Mouse (Mus musculus) limb, embryonic 11.5 days (tissue): ENCODE data around the gene Arhgap21. TPM values are rescaled to one million over a fixed set of nuclear protein-coding genes. Genes with fewer than 3 reads are reported as not detected.

Experiments
- ATAC-seq: fragments of 200-750 bp; cut with Nextera tagmentation; 2 replicates; pipeline ENCODE4 v1.8.0; 2017; ENCODE audit warnings: low read depth; ENCODE audit not compliant: insufficient number of reproducible peaks, low FRiP score, low TSS enrichment
- DNase-seq: peaks from one replicate; pipeline ENCODE4 v3.0.0-alpha.2; 2015; ENCODE audit warnings: low spot score
- H3K27ac ChIP-seq: fragments of 300-500 bp; sonication (generic); replicated peaks from 2 replicates; pipeline ENCODE4 v1.5.1; 2014; ENCODE audit warnings: low read depth, mild to moderate bottlenecking, low read length
- H3K27me3 ChIP-seq: fragments of 300-500 bp; sonication (generic); 2 replicates; pipeline ENCODE4 v1.6.1; 2014; ENCODE audit warnings: mild to moderate bottlenecking, low read length, mixed read lengths; ENCODE audit not compliant: control insufficient read depth, insufficient read depth
- H3K36me3 ChIP-seq: fragments of 300-500 bp; sonication (generic); 2 replicates; pipeline ENCODE4 v1.6.1; 2014; ENCODE audit warnings: mild to moderate bottlenecking, low read length, moderate library complexity, mixed read lengths; ENCODE audit not compliant: control insufficient read depth, insufficient read depth
- H3K4me1 ChIP-seq: fragments of 300-500 bp; sonication (generic); 2 replicates; pipeline ENCODE4 v1.6.1; 2014; ENCODE audit warnings: low read length, mixed read lengths; ENCODE audit not compliant: control insufficient read depth, insufficient read depth
- H3K4me2 ChIP-seq: fragments of 300-500 bp; sonication (generic); 2 replicates; pipeline ENCODE4 v1.6.1; 2014; ENCODE audit warnings: low read depth, mild to moderate bottlenecking, moderate library complexity; ENCODE audit not compliant: severe bottlenecking
- H3K4me3 ChIP-seq: fragments of 300-500 bp; sonication (generic); 2 replicates; pipeline ENCODE4 v1.5.1; 2014; ENCODE audit warnings: low read depth, low read length
- H3K9ac ChIP-seq: fragments of 300-500 bp; sonication (generic); 2 replicates; pipeline ENCODE4 v1.6.1; 2014; ENCODE audit warnings: mild to moderate bottlenecking, low read length
- H3K9me3 ChIP-seq: fragments of 300-500 bp; sonication (generic); 2 replicates; pipeline ENCODE4 v1.6.1; 2016; ENCODE audit warnings: low read length; ENCODE audit not compliant: control insufficient read depth
- WGBS: fragments of 180-500 bp; shearing (Covaris S2); extraction: QIAGEN DNeasy Blood & Tissue Kit; methylation state at CpG from one replicate; pipeline ENCODE4 v1.1.7; 2014; 5-methylcytosine and 5-hydroxymethylcytosine counted together
- polyA plus RNA-seq: library from polyadenylated mRNA; unstranded; fragments of >200 nt; fragmentation: Nextera tagmentation; extraction: Ambion mirVana; gene quantifications from 2 replicates; pipeline ENCODE4 v1.2.1, GENCODE M21; 2014

Gene Arhgap21
- polyA plus RNA-seq, 1 experiment from 2014 or later: 16.9 TPM

GRCm38 (mm10) chr2:20991508-20991907, 22.8 kb upstream of the Arhgap21 start:
- Histone ChIP-seq H3K9me3 (no peaks in the 10 kb centered on the region), H3K4me1 (no peaks in the 10 kb centered on the region), H3K27ac (no peak overlapping the region), H3K4me3 (no peak overlapping the region), H3K9ac (no peak overlapping the region), H3K36me3 (no peaks in the 10 kb centered on the region), H3K4me2 (no peak overlapping the region), H3K27me3 (no peaks in the 10 kb centered on the region)
- WGBS: 94% methylated on average over 2 of the region's 2 CpGs
- DNase-seq (no peak), ATAC-seq (no peak)

DNA sequence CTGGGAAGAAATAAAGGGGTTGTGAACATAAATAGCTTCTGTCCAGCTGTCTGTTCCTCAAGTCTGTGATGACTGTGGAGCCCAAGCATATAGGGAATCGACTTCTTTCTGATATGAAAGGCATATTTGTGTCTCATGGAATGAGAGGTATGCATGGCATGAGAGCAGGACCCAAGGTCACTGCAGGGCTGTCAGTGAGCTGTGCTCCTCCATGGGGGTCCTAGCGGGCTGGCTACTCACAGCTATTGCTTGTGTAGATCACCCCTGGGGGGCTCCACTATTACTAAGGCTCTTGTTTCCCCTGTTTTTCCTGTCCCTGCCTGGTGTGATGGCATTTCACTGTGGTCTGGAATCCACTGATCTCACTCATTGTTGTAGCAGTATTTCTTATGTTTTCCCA, 22.2 kb upstream of the Arhgap21 start:
- DNase-seq (no peak), ATAC-seq (no peak)
- H3K4me1 ChIP-seq: no peaks in the 10 kb centered on the region
- WGBS: 64% methylated on average over 2 of the region's 2 CpGs
- no peaks in the 10 kb centered on the region for H3K9me3 ChIP-seq
- no peak overlapping the region for H3K27ac ChIP-seq
- H3K36me3 ChIP-seq: no peaks in the 10 kb centered on the region
- no peak overlapping the region for H3K9ac ChIP-seq
- H3K27me3 ChIP-seq: no peaks in the 10 kb centered on the region
- H3K4me2 ChIP-seq: no peak overlapping the region
- H3K4me3 ChIP-seq: no peak overlapping the region

GRCm38 (mm10) chr2:20990056-20990455, 21.4 kb upstream of the Arhgap21 start:
- Histone ChIP-seq H3K4me3 (no peak overlapping the region), H3K36me3 (no peaks in the 10 kb centered on the region), H3K27me3 (no peaks in the 10 kb centered on the region), H3K4me2 (no peak overlapping the region), H3K9me3 (no peaks in the 10 kb centered on the region), H3K27ac (no peak overlapping the region), H3K9ac (no peak overlapping the region), H3K4me1 (no peaks in the 10 kb centered on the region)
- WGBS: 86% methylated on average over 3 of the region's 3 CpGs
- ATAC-seq (no peak), DNase-seq (no peak)

- Histone ChIP-seq H3K4me1 (no peaks in the 10 kb centered on the region), H3K36me3 (no peaks in the 10 kb centered on the region), H3K4me2 (no peak overlapping the region), H3K9ac (no peak overlapping the region), H3K4me3 (no peak overlapping the region), H3K27me3 (no peaks in the 10 kb centered on the region), H3K9me3 (no peaks in the 10 kb centered on the region), H3K27ac (no peak overlapping the region)
- DNase-seq: no peak
- no peak for ATAC-seq
- WGBS: 64% methylated on average over 3 of the region's 3 CpGs
These were observed 19.1 kb upstream of the Arhgap21 start for GRCm38 (mm10) chr2:20987822-20988221.

GRCm38 (mm10) chr2:20978726-20979125, 10.0 kb upstream of the Arhgap21 start:
- Histone ChIP-seq H3K4me1 (no peaks in the 10 kb centered on the region), H3K27me3 (no peaks in the 10 kb centered on the region), H3K4me2 (no peak overlapping the region), H3K9ac (no peak overlapping the region), H3K4me3 (no peak overlapping the region), H3K36me3 (no peaks in the 10 kb centered on the region), H3K27ac (no peak overlapping the region), H3K9me3 (no peaks in the 10 kb centered on the region)
- no peak for DNase-seq
- no peak for ATAC-seq
- WGBS: 60% methylated on average over 8 of the region's 8 CpGs

DNA sequence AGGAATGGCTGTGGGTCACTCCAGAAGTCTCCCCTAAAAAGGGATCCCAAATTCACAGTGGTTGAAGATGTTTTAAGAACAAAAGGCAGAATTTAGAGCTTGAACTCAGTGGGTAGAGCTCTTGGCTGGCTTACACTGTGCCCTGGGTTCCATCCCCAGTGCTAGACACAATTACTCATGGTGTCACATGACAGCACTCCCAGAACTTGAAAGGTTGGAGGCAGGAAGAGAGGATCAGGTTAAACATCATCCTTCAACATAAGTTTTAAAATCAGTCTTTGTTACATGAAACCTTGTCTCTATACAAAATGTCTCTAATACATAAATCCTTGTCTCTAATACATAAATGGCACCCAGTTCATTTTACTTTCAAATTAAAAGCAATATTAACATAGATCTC, 8.4 kb upstream of the Arhgap21 start:
- H3K4me2 ChIP-seq: no peak overlapping the region
- no peaks in the 10 kb centered on the region for H3K9me3 ChIP-seq
- no peak overlapping the region for H3K4me3 ChIP-seq
- no peak overlapping the region for H3K27ac ChIP-seq
- H3K9ac ChIP-seq: no peak overlapping the region
- H3K36me3 ChIP-seq: no peaks in the 10 kb centered on the region
- DNase-seq: no peak
- no peaks in the 10 kb centered on the region for H3K27me3 ChIP-seq
- ATAC-seq: no peak
- H3K4me1 ChIP-seq: no peaks in the 10 kb centered on the region

DNA sequence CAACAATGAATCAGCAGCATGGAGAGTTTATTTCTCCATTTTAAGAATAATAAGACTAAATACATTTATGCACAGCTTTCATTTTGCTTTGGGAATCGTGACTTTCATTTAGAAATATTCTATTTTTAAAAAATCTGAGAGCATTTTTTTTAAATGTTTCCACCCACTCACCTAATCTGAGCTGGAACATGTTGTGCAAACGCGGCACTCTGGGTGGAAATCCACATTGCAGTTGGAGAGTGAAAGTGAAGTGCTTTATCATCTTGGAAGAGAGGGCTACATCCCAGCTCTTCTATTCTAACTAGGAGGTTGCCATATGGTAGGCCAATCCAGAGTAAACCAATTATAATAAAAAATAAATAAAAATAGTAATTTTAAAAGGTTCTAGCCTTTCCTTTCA, 4.8 kb upstream of the Arhgap21 start:
- Histone ChIP-seq H3K27me3 (no peaks in the 10 kb centered on the region), H3K27ac (no peak overlapping the region), H3K9me3 (no peaks in the 10 kb centered on the region), H3K36me3 (no peaks in the 10 kb centered on the region), H3K4me2 (no peak overlapping the region), H3K9ac (no peak overlapping the region), H3K4me1 (no peaks in the 10 kb centered on the region), H3K4me3 (no peak overlapping the region)
- no peak for ATAC-seq
- WGBS: 91% methylated on average over 3 of the region's 3 CpGs
- no peak for DNase-seq

DNA sequence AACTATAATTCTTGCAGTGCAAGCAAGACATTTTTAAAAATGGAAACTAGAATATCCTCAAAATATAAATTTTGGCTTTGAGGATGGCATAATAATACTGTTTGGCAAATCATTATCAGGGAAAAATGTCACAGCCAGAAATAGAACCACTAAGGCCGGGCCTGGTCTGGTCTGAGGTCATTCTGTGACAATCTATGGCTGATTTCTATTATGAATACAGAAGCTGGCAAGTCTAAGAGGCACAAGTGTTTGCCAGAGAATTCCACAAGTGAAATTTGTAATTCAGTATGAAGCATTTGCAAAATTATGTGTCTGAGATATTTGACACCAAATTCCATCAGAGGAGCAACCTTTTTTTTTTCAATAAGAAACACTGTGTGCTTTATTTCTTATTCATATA, 3.5 kb upstream of the Arhgap21 start:
- DNase-seq (no peak), ATAC-seq (no peak)
- H3K36me3 ChIP-seq: no peaks in the 10 kb centered on the region
- WGBS: 89% methylated on average over 1 of the region's 1 CpGs
- no peak overlapping the region for H3K4me3 ChIP-seq
- H3K4me2 ChIP-seq: no peak overlapping the region
- no peaks in the 10 kb centered on the region for H3K27me3 ChIP-seq
- H3K4me1 ChIP-seq: 0 out of 2 replicates have a peak, but pooled peaks cover under 1% of the 10 kb centered on the region
- H3K9ac ChIP-seq: no peak overlapping the region
- H3K27ac ChIP-seq: no peak overlapping the region
- H3K9me3 ChIP-seq: no peaks in the 10 kb centered on the region

GRCm38 (mm10) chr2:20971628-20972027, 2.9 kb upstream of the Arhgap21 start:
- Histone ChIP-seq H3K9ac (no peak overlapping the region), H3K36me3 (no peaks in the 10 kb centered on the region), H3K4me1 (0 out of 2 replicates have a peak, but pooled peaks cover 2% of the 10 kb centered on the region), H3K9me3 (no peaks in the 10 kb centered on the region), H3K4me2 (no peak overlapping the region), H3K27me3 (no peaks in the 10 kb centered on the region), H3K4me3 (no peak overlapping the region), H3K27ac (no peak overlapping the region)
- no peak for DNase-seq
- ATAC-seq: no peak
